Comparison of ENCODE assay signal across 25 mouse cellular contexts in the genomic region with DNA sequence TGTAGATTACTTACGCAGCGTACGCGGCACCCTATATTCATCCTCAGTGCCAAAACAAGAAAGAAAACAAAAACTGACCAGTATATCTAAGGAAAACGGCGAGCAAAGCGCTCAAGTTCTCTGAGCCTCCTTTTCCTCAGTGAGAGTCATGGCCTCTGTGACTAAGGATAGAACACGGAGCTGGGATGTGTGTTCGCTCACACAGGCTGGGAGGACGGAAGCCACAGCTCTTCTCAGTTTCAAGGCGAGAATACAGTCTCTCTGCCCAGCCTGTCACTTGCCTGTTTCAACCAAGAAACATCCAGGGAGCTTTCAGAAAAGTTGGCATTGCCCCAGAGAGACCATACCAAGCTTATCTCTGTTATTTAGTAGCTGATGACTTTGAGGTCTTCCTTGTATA.
DNase-seq lines count a peak whose midpoint lies in the region; ATAC-seq and TF ChIP-seq lines count a peak whose summit lies in the region.
"Had no signal": no experiment of that assay in that cellular context is flagged by ENCODE, and none has a peak within 500 bp of the region (broad histone marks: within the 10 kb centered on the region; RNA-seq: fewer than 3 reads in every experiment).

No protein-coding gene starts in this region.

- H3K27ac ChIP-seq in embryonic facial prominence, embryonic 12.5 days, result 0 out of 2 replicates have a peak overlapping the region, but pooled peaks have one; percentile 46
- H3K27ac ChIP-seq in embryonic facial prominence, embryonic 10.5 days (replicated peaks), result no peak overlapping the region
- H3K27ac ChIP-seq in heart, embryonic 15.5 days, result peak overlapping the region; percentile 16; the same call in 1 of the 2 replicates
- H3K27ac ChIP-seq in kidney, embryonic 16.5 days (ENCODE audit: low read length), result peak overlapping the region; percentile 47; the same call in 1 of the 2 replicates
- H3K27ac ChIP-seq in kidney, embryonic 14.5 days (ENCODE audit: low read depth, low read length), result no peak overlapping the region
- H3K27ac ChIP-seq in lung, postnatal 0 days (ENCODE audit: low read length), result 0 out of 2 replicates have a peak overlapping the region, but pooled peaks have one; percentile 4
- H3K27ac ChIP-seq: intestine, embryonic 15.5 days; liver, embryonic 14.5 days had no signal

- no peak overlapping the region for H3K9ac ChIP-seq in embryonic facial prominence, embryonic 12.5 days
- no peak overlapping the region for H3K9ac ChIP-seq in heart, embryonic 15.5 days
- no peak overlapping the region for H3K9ac ChIP-seq in kidney, embryonic 16.5 days (replicated peaks; ENCODE audit: low read length)
- H3K9ac ChIP-seq in kidney, embryonic 14.5 days (ENCODE audit: low read depth, low read length), result no peak overlapping the region
- no peak overlapping the region for H3K9ac ChIP-seq in lung, postnatal 0 days (replicated peaks; ENCODE audit: low read depth)
- H3K9ac ChIP-seq: embryonic facial prominence, embryonic 15.5 days; heart, embryonic 12.5 days; intestine, embryonic 15.5 days; liver, embryonic 14.5 days had no signal

- ATAC-seq in embryonic facial prominence, embryonic 12.5 days (ENCODE audit: insufficient number of reproducible peaks, insufficient read depth, low FRiP score, low TSS enrichment), result no peak
- no peak for ATAC-seq in heart, embryonic 15.5 days (replicated peaks; ENCODE audit: insufficient number of reproducible peaks, insufficient read depth, low FRiP score, low read depth)
- ATAC-seq in kidney, embryonic 16.5 days (ENCODE audit: low FRiP score, low TSS enrichment), result no peak
- ATAC-seq in kidney, embryonic 14.5 days (ENCODE audit: low FRiP score, low TSS enrichment), result no peak
- no peak for ATAC-seq in lung, postnatal 0 days
- ATAC-seq: CD4-positive, CD25-positive, alpha-beta regulatory T cell, adult 4 months; forebrain, embryonic 14.5 days; hindbrain, embryonic 16.5 days; intestine, embryonic 15.5 days had no signal

- no peak for DNase-seq in embryonic facial prominence, embryonic 10.5 days (ENCODE audit: low spot score)
- DNase-seq in heart, adult 8-10 months (ENCODE audit: low spot score), result no peak
- DNase-seq in lung, postnatal 0 days (ENCODE audit: low spot score), result no peak
- DNase-seq in lung, postnatal 36 days, result no peak
- DNase-seq: cerebellum, adult 8-10 months; cerebellum, postnatal 36 days; embryo, embryonic 11 days; gastrocnemius, postnatal 14 days; heart, postnatal 4 days; kidney, postnatal 36 days; lung, postnatal 4 days; midbrain, embryonic 14.5 days; thymus, adult 18-20 months; thymus, postnatal 36 days had no signal

- H3K9me3 ChIP-seq in embryonic facial prominence, embryonic 12.5 days, result no peaks in the 10 kb centered on the region
- H3K9me3 ChIP-seq in embryonic facial prominence, embryonic 10.5 days, result no peaks in the 10 kb centered on the region
- H3K9me3 ChIP-seq in heart, embryonic 15.5 days (replicated peaks), result no peaks in the 10 kb centered on the region
- H3K9me3 ChIP-seq in kidney, embryonic 16.5 days (ENCODE audit: low read length), result no peaks in the 10 kb centered on the region
- no peaks in the 10 kb centered on the region for H3K9me3 ChIP-seq in kidney, embryonic 14.5 days (ENCODE audit: control insufficient read depth, low read length)
- H3K9me3 ChIP-seq in lung, postnatal 0 days (ENCODE audit: low read length), result no peaks in the 10 kb centered on the region
- H3K9me3 ChIP-seq: embryonic facial prominence, embryonic 15.5 days; heart, embryonic 12.5 days; intestine, embryonic 15.5 days had no signal

- peaks cover 7% of the 10 kb centered on the region for H3K4me1 ChIP-seq in embryonic facial prominence, embryonic 12.5 days
- H3K4me1 ChIP-seq in embryonic facial prominence, embryonic 10.5 days, result peaks cover 27% of the 10 kb centered on the region
- no peaks in the 10 kb centered on the region for H3K4me1 ChIP-seq in heart, embryonic 15.5 days (replicated peaks)
- peaks cover 3% of the 10 kb centered on the region; the same call in 1 of the 2 replicates for H3K4me1 ChIP-seq in kidney, embryonic 16.5 days (ENCODE audit: insufficient read depth, low read length)
- H3K4me1 ChIP-seq in kidney, embryonic 14.5 days (ENCODE audit: control insufficient read depth, insufficient read depth, low read length), result no peaks in the 10 kb centered on the region
- H3K4me1 ChIP-seq in lung, postnatal 0 days (ENCODE audit: insufficient read depth, low read depth, low read length), result no peaks in the 10 kb centered on the region
- H3K4me1 ChIP-seq: intestine, embryonic 15.5 days had no signal

- no peak for TF ChIP-seq CTCF in lung, postnatal 0 days (IDR thresholded peaks at IDR 0.05)

- H3K36me3 ChIP-seq in embryonic facial prominence, embryonic 12.5 days, result no peaks in the 10 kb centered on the region
- H3K36me3 ChIP-seq in embryonic facial prominence, embryonic 10.5 days (replicated peaks), result no peaks in the 10 kb centered on the region
- H3K36me3 ChIP-seq in heart, embryonic 15.5 days, result no peaks in the 10 kb centered on the region
- H3K36me3 ChIP-seq in kidney, embryonic 16.5 days (ENCODE audit: insufficient read depth, low read length), result no peaks in the 10 kb centered on the region
- H3K36me3 ChIP-seq in kidney, embryonic 14.5 days (ENCODE audit: control insufficient read depth, insufficient read depth, low read length), result no peaks in the 10 kb centered on the region
- no peaks in the 10 kb centered on the region for H3K36me3 ChIP-seq in lung, postnatal 0 days (ENCODE audit: insufficient read depth, low read length)
- H3K36me3 ChIP-seq: embryonic facial prominence, embryonic 15.5 days; heart, embryonic 12.5 days; intestine, embryonic 15.5 days had no signal

- no peaks in the 10 kb centered on the region for H3K27me3 ChIP-seq in embryonic facial prominence, embryonic 12.5 days
- no peaks in the 10 kb centered on the region for H3K27me3 ChIP-seq in embryonic facial prominence, embryonic 10.5 days (replicated peaks; ENCODE audit: low read depth, poor library complexity, severe bottlenecking)
- no peaks in the 10 kb centered on the region for H3K27me3 ChIP-seq in heart, embryonic 15.5 days
- no peaks in the 10 kb centered on the region for H3K27me3 ChIP-seq in kidney, embryonic 16.5 days (ENCODE audit: insufficient read depth, low read length)
- H3K27me3 ChIP-seq in kidney, embryonic 14.5 days (ENCODE audit: control insufficient read depth, insufficient read depth, low read length), result no peaks in the 10 kb centered on the region
- no peaks in the 10 kb centered on the region for H3K27me3 ChIP-seq in lung, postnatal 0 days (replicated peaks; ENCODE audit: insufficient read depth, low read length)
- H3K27me3 ChIP-seq: embryonic facial prominence, embryonic 15.5 days; heart, embryonic 12.5 days; intestine, embryonic 15.5 days had no signal

- WGBS in embryonic facial prominence, embryonic 12.5 days, result 91% methylated on average over 11 of the region's 11 CpGs
- whole genome bisulfite sequencing in embryonic facial prominence, embryonic 10.5 days, result 96% methylated on average over 11 of the region's 11 CpGs
- WGBS in heart, embryonic 15.5 days, result 77% methylated on average over 11 of the region's 11 CpGs
- 86% methylated on average over 11 of the region's 11 CpGs for WGBS in kidney, embryonic 16.5 days
- 87% methylated on average over 11 of the region's 11 CpGs for WGBS in kidney, embryonic 14.5 days
- 71% methylated on average over 11 of the region's 11 CpGs for WGBS in lung, postnatal 0 days

- no peak for TF ChIP-seq EP300 in lung, postnatal 0 days (IDR thresholded peaks at IDR 0.05)

- H3K4me2 ChIP-seq in embryonic facial prominence, embryonic 12.5 days (replicated peaks), result no peak overlapping the region
- no peak overlapping the region for H3K4me2 ChIP-seq in heart, embryonic 15.5 days
- no peak overlapping the region for H3K4me2 ChIP-seq in kidney, embryonic 16.5 days (replicated peaks; ENCODE audit: low read depth, low read length)
- no peak overlapping the region for H3K4me2 ChIP-seq in kidney, embryonic 14.5 days (replicated peaks; ENCODE audit: low read depth, low read length)
- no peak overlapping the region for H3K4me2 ChIP-seq in lung, postnatal 0 days (replicated peaks; ENCODE audit: low read depth, low read length)
- H3K4me2 ChIP-seq: embryonic facial prominence, embryonic 15.5 days; heart, embryonic 12.5 days; intestine, embryonic 15.5 days had no signal

- H3K4me3 ChIP-seq in embryonic facial prominence, embryonic 12.5 days, result no peak overlapping the region
- no peak overlapping the region for H3K4me3 ChIP-seq in embryonic facial prominence, embryonic 10.5 days
- H3K4me3 ChIP-seq in heart, embryonic 15.5 days, result no peak overlapping the region
- H3K4me3 ChIP-seq in kidney, embryonic 16.5 days (ENCODE audit: low read length), result no peak overlapping the region
- no peak overlapping the region for H3K4me3 ChIP-seq in kidney, embryonic 14.5 days (ENCODE audit: low read length)
- H3K4me3 ChIP-seq in lung, postnatal 0 days (ENCODE audit: low read depth, low read length), result no peak overlapping the region
- H3K4me3 ChIP-seq: embryonic facial prominence, embryonic 15.5 days; heart, embryonic 12.5 days; intestine, embryonic 15.5 days had no signal

Comparison
In these comparisons a context has a peak if more than half of its experiments do, and no peak if none do; other contexts are left out.
1. H3K27ac ChIP-seq: peak in embryonic facial prominence, embryonic 12.5 days (single experiment), heart, embryonic 15.5 days (single experiment), kidney, embryonic 16.5 days (single experiment) and lung, postnatal 0 days (single experiment); none in embryonic facial prominence, embryonic 10.5 days (single experiment) and kidney, embryonic 14.5 days (single experiment).